Mouse (Mus musculus): ENCODE data around the gene Lifr. TPM values are rescaled to one million over a fixed set of nuclear protein-coding genes. Genes with fewer than 3 reads are reported as not detected.

Lifr gene
- polyA plus RNA-seq, 1 experiment, result 29.9 TPM

GRCm38 (mm10) chr15:7056851-7057250 lies 33.6 kb upstream of the Lifr start:
- TF ChIP-seq POLR2A (IDR thresholded peaks at IDR 0.05; ENCODE audit: low read depth, low read length), result no peak
- no peak for TF ChIP-seq CTCF (IDR thresholded peaks at IDR 0.05; ENCODE audit: extremely low read depth, insufficient read length, insufficient replicate concordance, low read depth, low read length)
- 47% methylated on average over 3 of the region's 3 CpGs for WGBS
- no peaks in the 10 kb centered on the region for H3K4me1 ChIP-seq (ENCODE audit: control insufficient read depth, insufficient read depth, insufficient read length, low read length)
- no peak overlapping the region for H3K27ac ChIP-seq (ENCODE audit: insufficient read depth, low read depth, low read length)
- no peaks in the 10 kb centered on the region for H3K36me3 ChIP-seq (ENCODE audit: control insufficient read depth, insufficient read depth, low read length)
- H3K27me3 ChIP-seq (ENCODE audit: control insufficient read depth, insufficient read depth, low read length), result no peaks in the 10 kb centered on the region; the same call in 1 of the 2 replicates
- no peak overlapping the region for H3K4me3 ChIP-seq (ENCODE audit: low read depth, low read length)

- Histone ChIP-seq H3K4me3 (ENCODE audit: low read depth, low read length) (no peak overlapping the region), H3K27ac (ENCODE audit: insufficient read depth, low read depth, low read length) (no peak overlapping the region), H3K4me1 (ENCODE audit: control insufficient read depth, insufficient read depth, insufficient read length, low read length) (no peaks in the 10 kb centered on the region), H3K36me3 (ENCODE audit: control insufficient read depth, insufficient read depth, low read length) (no peaks in the 10 kb centered on the region), H3K27me3 (ENCODE audit: control insufficient read depth, insufficient read depth, low read length) (peaks cover 3% of the 10 kb centered on the region; the same call in 1 of the 2 replicates)
- WGBS, result 65% methylated on average over 2 of the region's 2 CpGs
- TF ChIP-seq POLR2A (IDR thresholded peaks at IDR 0.05; ENCODE audit: low read depth, low read length) (no peak), CTCF (IDR thresholded peaks at IDR 0.05; ENCODE audit: extremely low read depth, insufficient read length, insufficient replicate concordance, low read depth, low read length) (no peak)
Measured at GRCm38 (mm10) chr15:7060522-7060921, 29.9 kb upstream of the Lifr start.

GRCm38 (mm10) chr15:7061995-7062697 lies 28.3 kb upstream of the Lifr start:
- H3K27me3 ChIP-seq (ENCODE audit: control insufficient read depth, insufficient read depth, low read length), result peaks cover 3% of the 10 kb centered on the region; the same call in 1 of the 2 replicates

GRCm38 (mm10) chr15:7062698-7063009 lies 27.8 kb upstream of the Lifr start:
- H3K27ac ChIP-seq (ENCODE audit: insufficient read depth, low read depth, low read length), result no peak overlapping the region
- no peaks in the 10 kb centered on the region for H3K36me3 ChIP-seq (ENCODE audit: control insufficient read depth, insufficient read depth, low read length)
- peaks cover 3% of the 10 kb centered on the region; the same call in 1 of the 2 replicates for H3K27me3 ChIP-seq (ENCODE audit: control insufficient read depth, insufficient read depth, low read length)
- H3K4me3 ChIP-seq (ENCODE audit: low read depth, low read length), result no peak overlapping the region
- WGBS, result 100% methylated on average over 1 of the region's 1 CpGs
- TF ChIP-seq CTCF (IDR thresholded peaks at IDR 0.05; ENCODE audit: extremely low read depth, insufficient read length, insufficient replicate concordance, low read depth, low read length) (no peak), POLR2A (IDR thresholded peaks at IDR 0.05; ENCODE audit: low read depth, low read length) (no peak)
- no peaks in the 10 kb centered on the region for H3K4me1 ChIP-seq (ENCODE audit: control insufficient read depth, insufficient read depth, insufficient read length, low read length)

More at GRCm38 (mm10) chr15:7061995-7062697, 28.3 kb upstream of the Lifr start:
- 76% methylated on average over 4 of the region's 4 CpGs for WGBS
- H3K36me3 ChIP-seq (ENCODE audit: control insufficient read depth, insufficient read depth, low read length), result no peaks in the 10 kb centered on the region
- H3K4me3 ChIP-seq (ENCODE audit: low read depth, low read length), result no peak overlapping the region
- no peak overlapping the region for H3K27ac ChIP-seq (ENCODE audit: insufficient read depth, low read depth, low read length)
- no peaks in the 10 kb centered on the region for H3K4me1 ChIP-seq (ENCODE audit: control insufficient read depth, insufficient read depth, insufficient read length, low read length)
- no peak for TF ChIP-seq POLR2A (IDR thresholded peaks at IDR 0.05; ENCODE audit: low read depth, low read length)
- TF ChIP-seq CTCF (IDR thresholded peaks at IDR 0.05; ENCODE audit: extremely low read depth, insufficient read length, insufficient replicate concordance, low read depth, low read length), result no peak

GRCm38 (mm10) chr15:7063521-7064240 lies 26.7 kb upstream of the Lifr start:
- TF ChIP-seq POLR2A (IDR thresholded peaks at IDR 0.05; ENCODE audit: low read depth, low read length) (no peak), CTCF (IDR thresholded peaks at IDR 0.05; ENCODE audit: extremely low read depth, insufficient read length, insufficient replicate concordance, low read depth, low read length) (no peak)
- WGBS, result 58% methylated on average over 9 of the region's 9 CpGs
- Histone ChIP-seq H3K27me3 (ENCODE audit: control insufficient read depth, insufficient read depth, low read length) (peaks cover 3% of the 10 kb centered on the region; the same call in 1 of the 2 replicates), H3K27ac (ENCODE audit: insufficient read depth, low read depth, low read length) (no peak overlapping the region), H3K36me3 (ENCODE audit: control insufficient read depth, insufficient read depth, low read length) (no peaks in the 10 kb centered on the region), H3K4me1 (ENCODE audit: control insufficient read depth, insufficient read depth, insufficient read length, low read length) (no peaks in the 10 kb centered on the region), H3K4me3 (ENCODE audit: low read depth, low read length) (no peak overlapping the region)

GRCm38 (mm10) chr15:7064992-7065523 lies 25.4 kb upstream of the Lifr start:
- Histone ChIP-seq H3K4me1 (ENCODE audit: control insufficient read depth, insufficient read depth, insufficient read length, low read length) (no peaks in the 10 kb centered on the region), H3K27ac (ENCODE audit: insufficient read depth, low read depth, low read length) (no peak overlapping the region), H3K27me3 (ENCODE audit: control insufficient read depth, insufficient read depth, low read length) (peaks cover 3% of the 10 kb centered on the region; the same call in 1 of the 2 replicates), H3K4me3 (ENCODE audit: low read depth, low read length) (no peak overlapping the region), H3K36me3 (ENCODE audit: control insufficient read depth, insufficient read depth, low read length) (no peaks in the 10 kb centered on the region)
- no peak for TF ChIP-seq CTCF (IDR thresholded peaks at IDR 0.05; ENCODE audit: extremely low read depth, insufficient read length, insufficient replicate concordance, low read depth, low read length)
- no peak for TF ChIP-seq POLR2A (IDR thresholded peaks at IDR 0.05; ENCODE audit: low read depth, low read length)
- WGBS, result 86% methylated on average over 14 of the region's 14 CpGs

GRCm38 (mm10) chr15:7065624-7066023 lies 24.8 kb upstream of the Lifr start:
- no peak for TF ChIP-seq POLR2A (IDR thresholded peaks at IDR 0.05; ENCODE audit: low read depth, low read length)
- no peak for TF ChIP-seq CTCF (IDR thresholded peaks at IDR 0.05; ENCODE audit: extremely low read depth, insufficient read length, insufficient replicate concordance, low read depth, low read length)
- Histone ChIP-seq H3K4me1 (ENCODE audit: control insufficient read depth, insufficient read depth, insufficient read length, low read length) (no peaks in the 10 kb centered on the region), H3K36me3 (ENCODE audit: control insufficient read depth, insufficient read depth, low read length) (no peaks in the 10 kb centered on the region), H3K27ac (ENCODE audit: insufficient read depth, low read depth, low read length) (no peak overlapping the region), H3K4me3 (ENCODE audit: low read depth, low read length) (no peak overlapping the region), H3K27me3 (ENCODE audit: control insufficient read depth, insufficient read depth, low read length) (peaks cover 3% of the 10 kb centered on the region; the same call in 1 of the 2 replicates)
- 76% methylated on average over 5 of the region's 5 CpGs for WGBS
